Mouse (Mus musculus) liver, embryonic 16.5 days (tissue): ENCODE results near the gene Sertad4. TPM values are rescaled to one million over a fixed set of nuclear protein-coding genes. Genes with fewer than 3 reads are reported as not detected.
A peak's percentile ranks its signal among the peaks of the same experiment; 100 is the strongest.

Experiments used
- ATAC-seq: fragments of 200-750 bp; cut with Nextera tagmentation; 2 replicates; pipeline ENCODE4 v1.8.0; 2017; ENCODE audit warnings: low read depth, mild to moderate bottlenecking, moderate number of reproducible peaks, moderate library complexity
- H3K27ac ChIP-seq: fragments of 300-500 bp; sonication (generic); 2 replicates; pipeline ENCODE4 v1.5.1; 2014; ENCODE audit warnings: mild to moderate bottlenecking, low read length
- H3K27me3 ChIP-seq: fragments of 300-500 bp; sonication (generic); 2 replicates; pipeline ENCODE4 v1.6.1; 2014; ENCODE audit warnings: low read depth, low read length, mixed read lengths; ENCODE audit not compliant: control insufficient read depth, insufficient read depth
- H3K36me3 ChIP-seq: fragments of 300-500 bp; sonication (generic); 2 replicates; pipeline ENCODE4 v1.6.1; 2014; ENCODE audit warnings: mild to moderate bottlenecking; ENCODE audit not compliant: control insufficient read depth, insufficient read depth
- H3K4me1 ChIP-seq: fragments of 300-500 bp; sonication (generic); 2 replicates; pipeline ENCODE4 v1.6.1; 2014; ENCODE audit warnings: low read depth, low read length, mixed read lengths; ENCODE audit not compliant: control insufficient read depth
- H3K4me2 ChIP-seq: fragments of 300-500 bp; sonication (generic); 2 replicates; pipeline ENCODE4 v1.6.1; 2014; ENCODE audit warnings: low read depth, low read length, mixed read lengths
- H3K4me3 ChIP-seq: fragments of 300-500 bp; sonication (generic); 2 replicates; pipeline ENCODE4 v1.5.1; 2014; ENCODE audit warnings: low read depth, mild to moderate bottlenecking, low read length
- H3K9ac ChIP-seq: fragments of 300-500 bp; sonication (generic); 2 replicates; pipeline ENCODE4 v1.6.1; 2014; ENCODE audit warnings: low read depth, low read length
- H3K9me3 ChIP-seq: fragments of 300-500 bp; sonication (generic); replicated peaks from 2 replicates; pipeline ENCODE4 v1.6.1; 2016; ENCODE audit warnings: low read length; ENCODE audit not compliant: control insufficient read depth
- WGBS: fragments of 180-500 bp; shearing (Covaris S2); extraction: QIAGEN DNeasy Blood & Tissue Kit; methylation state at CpG from one replicate; pipeline ENCODE4 v1.1.7; 2014; ENCODE audit not compliant: insufficient replicate concordance; 5-methylcytosine and 5-hydroxymethylcytosine counted together
- polyA plus RNA-seq: library from polyadenylated mRNA; unstranded; fragments of >200 nt; fragmentation: Nextera tagmentation; extraction: Ambion mirVana; gene quantifications from 2 replicates; pipeline ENCODE4 v1.2.1, GENCODE M21; 2015

Gene Sertad4
- polyA plus RNA-seq, 1 experiment from 2014 or later: 0.22 TPM

DNA sequence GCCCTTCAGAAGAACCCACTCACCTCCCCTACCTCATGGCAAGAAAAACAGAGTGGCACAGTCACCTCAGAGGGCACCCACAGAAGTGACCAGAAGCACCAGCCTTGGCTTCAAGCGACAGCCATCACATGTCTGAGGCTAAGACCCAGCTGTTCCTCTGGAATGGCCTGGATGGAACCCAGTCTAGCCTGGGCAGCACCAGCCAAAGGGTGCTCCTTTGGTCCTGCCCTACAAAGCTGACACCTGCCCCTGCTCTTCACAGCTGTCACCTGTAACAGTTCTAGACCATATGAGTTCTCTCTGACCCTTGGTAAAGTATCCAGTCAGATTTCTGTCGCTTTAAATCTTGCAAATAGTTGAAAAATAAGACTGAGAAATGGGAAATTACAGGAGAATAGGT is 14.9 kb downstream of the Sertad4 start:
- no peak for ATAC-seq
- Histone ChIP-seq H3K9ac (no peak overlapping the region), H3K9me3 (no peaks in the 10 kb centered on the region), H3K27ac (no peak overlapping the region), H3K4me2 (no peak overlapping the region), H3K27me3 (peaks cover 6% of the 10 kb centered on the region), H3K36me3 (no peaks in the 10 kb centered on the region), H3K4me1 (no peaks in the 10 kb centered on the region), H3K4me3 (no peak overlapping the region)
- WGBS: 53% methylated on average over 2 of the region's 2 CpGs

DNA sequence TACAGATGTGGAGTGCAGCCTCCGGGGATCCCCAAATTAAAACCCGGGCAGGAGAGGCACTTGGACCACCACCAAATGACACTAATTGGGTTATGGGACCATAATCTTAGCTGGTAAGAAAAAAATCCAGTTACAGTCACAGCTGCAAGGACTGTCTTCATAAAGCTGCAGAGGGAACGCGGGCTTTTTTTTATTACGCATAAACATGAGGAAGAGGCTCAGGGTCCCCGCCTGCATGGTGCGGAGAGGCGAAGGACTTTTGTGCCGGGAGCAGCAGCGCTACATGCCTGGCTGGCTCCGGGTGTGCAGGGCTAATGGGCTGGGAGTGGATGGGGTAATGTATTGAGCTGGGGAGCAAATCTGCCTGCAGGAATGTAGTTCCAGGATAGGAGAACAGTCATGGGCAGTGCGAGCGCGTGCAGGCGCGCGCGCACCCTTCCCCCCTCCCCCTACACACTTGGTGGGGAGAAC is 20.3 kb downstream of the Sertad4 start:
- no peak for ATAC-seq
- 6% methylated on average over 18 of the region's 18 CpGs for WGBS
- H3K27me3 ChIP-seq: peaks cover 36% of the 10 kb centered on the region
- H3K36me3 ChIP-seq: no peaks in the 10 kb centered on the region
- H3K9ac ChIP-seq: no peak overlapping the region
- no peaks in the 10 kb centered on the region; the same call in 1 of the 2 replicates for H3K4me1 ChIP-seq
- H3K27ac ChIP-seq: no peak overlapping the region
- peak overlapping the region; percentile 48 for H3K4me3 ChIP-seq
- no peaks in the 10 kb centered on the region for H3K9me3 ChIP-seq
- H3K4me2 ChIP-seq: peak overlapping the region; percentile 62

DNA sequence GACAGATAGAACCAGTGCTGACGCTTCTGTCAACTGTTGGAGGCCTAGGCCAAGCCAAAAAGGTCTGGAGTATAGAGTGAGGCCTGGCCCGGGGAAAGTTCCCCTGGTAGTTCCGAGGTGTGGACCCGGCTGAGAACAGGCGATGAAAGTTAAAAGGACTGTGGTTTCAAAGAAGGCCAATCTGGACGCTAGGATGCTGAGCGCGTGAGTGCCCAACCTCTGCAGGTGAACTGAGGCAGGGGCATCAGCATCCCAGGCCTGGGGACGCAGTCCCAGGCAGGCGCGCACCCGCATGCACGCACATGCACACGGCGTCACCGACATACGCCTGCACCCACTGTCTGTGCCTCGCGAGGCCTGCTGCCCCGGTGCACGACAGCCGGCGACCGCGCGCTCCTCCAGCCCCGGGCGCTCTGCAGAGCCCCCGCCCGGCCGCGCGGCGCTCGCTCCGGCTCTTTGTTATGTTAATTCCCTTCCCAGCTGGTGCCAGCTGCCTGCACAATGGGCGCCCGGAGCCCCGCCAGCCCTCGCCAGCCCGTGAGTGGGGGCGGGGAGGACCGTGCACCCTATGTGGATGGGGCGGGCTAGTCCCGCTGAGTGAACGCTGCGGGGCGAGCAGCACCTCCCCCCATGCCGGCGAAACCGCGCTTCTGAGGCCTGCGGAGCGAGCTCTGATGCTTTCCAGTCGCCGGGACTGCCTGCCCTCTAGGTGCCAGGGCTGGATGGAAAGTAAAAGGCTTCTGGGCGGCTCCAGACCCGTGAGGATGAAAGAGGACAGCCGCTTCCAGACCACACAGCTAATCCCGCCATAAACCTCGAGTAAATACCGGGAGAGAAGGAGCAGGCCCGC is 21.0 kb downstream of the Sertad4 start:
- Histone ChIP-seq H3K9ac (no peak overlapping the region), H3K27ac (no peak overlapping the region)

DNA sequence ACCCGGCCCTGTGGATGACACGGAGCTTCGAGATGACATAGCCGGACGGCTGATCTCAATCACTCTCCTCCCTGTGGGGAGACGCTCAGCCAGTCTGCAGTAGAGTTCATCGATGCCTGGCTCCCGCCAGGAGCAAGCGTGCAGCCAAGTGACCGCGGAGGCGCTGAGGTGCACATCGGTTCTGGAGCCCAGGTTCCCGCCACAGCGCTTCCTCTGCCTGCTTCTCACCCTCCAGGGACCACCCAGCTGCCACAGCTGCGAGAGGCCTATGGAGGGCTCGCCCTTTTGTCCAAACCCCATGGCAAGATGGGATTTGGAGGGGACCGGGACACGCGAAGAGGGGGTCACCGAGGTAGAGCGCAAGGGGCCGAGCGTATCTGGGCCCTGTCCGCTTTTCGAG is 22.0 kb downstream of the Sertad4 start:
- Histone ChIP-seq H3K4me2 (no peak overlapping the region), H3K4me1 (no peaks in the 10 kb centered on the region; the same call in 1 of the 2 replicates), H3K36me3 (no peaks in the 10 kb centered on the region), H3K27ac (no peak overlapping the region), H3K9ac (no peak overlapping the region), H3K9me3 (no peaks in the 10 kb centered on the region), H3K4me3 (no peak overlapping the region), H3K27me3 (peaks cover 36% of the 10 kb centered on the region)
- WGBS: 10% methylated on average over 26 of the region's 26 CpGs
- ATAC-seq: no peak

More for the DNA sequence above, 21.0 kb downstream of the Sertad4 start:
- WGBS: 2% methylated on average over 63 of the region's 63 CpGs
- 0 out of 2 replicates have a peak, but pooled peaks have one; percentile 27 for ATAC-seq
- peak overlapping the region; percentile 62 for H3K4me2 ChIP-seq
- H3K4me3 ChIP-seq: peak overlapping the region; percentile 48
- no peaks in the 10 kb centered on the region for H3K9me3 ChIP-seq
- no peaks in the 10 kb centered on the region for H3K36me3 ChIP-seq
- H3K4me1 ChIP-seq: no peaks in the 10 kb centered on the region; the same call in 1 of the 2 replicates
- H3K27me3 ChIP-seq: peaks cover 36% of the 10 kb centered on the region

DNA sequence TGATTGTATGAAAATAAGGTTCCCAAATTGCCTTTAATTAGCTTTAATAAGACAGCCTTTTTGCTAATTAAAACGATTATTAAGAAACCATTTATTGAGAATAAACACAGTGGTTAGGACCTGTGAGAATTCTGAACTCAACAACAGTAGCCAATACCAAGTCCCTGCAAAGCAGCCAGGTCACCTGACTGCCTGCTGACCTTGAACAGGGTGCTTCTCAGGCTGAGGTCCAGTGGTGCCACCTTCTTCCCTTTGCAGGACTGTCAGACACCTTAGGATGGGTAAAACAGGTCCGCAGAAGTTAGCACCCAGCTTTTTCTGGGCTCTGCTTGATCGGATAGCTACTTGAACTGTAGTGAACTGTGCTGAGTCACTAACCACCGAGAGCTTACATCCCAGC is 22.5 kb downstream of the Sertad4 start:
- no peaks in the 10 kb centered on the region; the same call in 1 of the 2 replicates for H3K4me1 ChIP-seq
- H3K27me3 ChIP-seq: peaks cover 36% of the 10 kb centered on the region
- H3K27ac ChIP-seq: no peak overlapping the region
- ATAC-seq: no peak
- no peak overlapping the region for H3K4me3 ChIP-seq
- H3K9ac ChIP-seq: no peak overlapping the region
- 20% methylated on average over 4 of the region's 4 CpGs for WGBS
- no peak overlapping the region for H3K4me2 ChIP-seq
- no peaks in the 10 kb centered on the region for H3K9me3 ChIP-seq
- no peaks in the 10 kb centered on the region for H3K36me3 ChIP-seq

DNA sequence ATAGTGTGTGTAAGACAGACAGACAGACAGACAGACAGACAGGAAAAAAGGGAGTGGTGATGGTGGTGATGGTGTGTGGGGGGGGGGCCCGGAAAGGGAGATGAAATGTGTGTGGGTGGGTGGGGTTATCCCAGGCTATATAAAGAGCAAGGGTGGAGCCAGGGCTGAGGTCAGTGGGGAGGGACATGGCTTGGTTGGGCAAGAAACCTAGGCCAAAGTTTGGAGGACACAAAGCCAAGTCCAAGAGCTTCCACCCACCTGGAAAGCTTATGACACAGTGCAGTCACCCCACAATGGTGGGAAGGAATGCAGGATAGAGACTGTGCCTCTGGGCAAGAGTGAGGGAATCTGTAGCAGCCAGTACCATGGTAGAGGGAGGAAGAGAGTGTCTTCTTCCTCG is 23.2 kb downstream of the Sertad4 start:
- H3K27ac ChIP-seq: no peak overlapping the region
- peaks cover 36% of the 10 kb centered on the region for H3K27me3 ChIP-seq
- H3K4me1 ChIP-seq: no peaks in the 10 kb centered on the region; the same call in 1 of the 2 replicates
- no peak for ATAC-seq
- H3K4me3 ChIP-seq: no peak overlapping the region
- H3K4me2 ChIP-seq: no peak overlapping the region
- no peaks in the 10 kb centered on the region for H3K36me3 ChIP-seq
- H3K9ac ChIP-seq: no peak overlapping the region
- 22% methylated on average over 2 of the region's 2 CpGs for WGBS
- no peaks in the 10 kb centered on the region for H3K9me3 ChIP-seq

DNA sequence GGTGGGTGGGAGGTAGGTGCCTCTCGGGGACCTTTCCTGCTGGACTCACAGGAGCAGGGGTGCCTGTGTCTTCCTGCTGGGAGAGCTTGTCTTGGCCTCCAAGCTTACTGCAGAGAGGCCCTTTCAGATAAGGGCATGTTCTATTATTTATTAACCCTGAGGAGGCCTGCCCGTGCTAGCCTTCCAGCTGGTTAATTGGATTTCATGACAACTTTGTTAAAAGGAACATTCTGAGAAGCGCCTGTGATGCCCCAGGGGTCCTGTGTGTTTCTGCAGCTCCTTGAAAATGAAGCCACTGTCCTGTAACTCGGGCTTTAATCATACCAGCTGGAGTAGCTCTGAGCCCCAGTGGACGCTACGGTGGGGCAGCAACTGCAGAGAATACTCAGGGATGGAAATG is 25.1 kb downstream of the Sertad4 start:
- Histone ChIP-seq H3K4me2 (no peak overlapping the region), H3K27me3 (peaks cover 28% of the 10 kb centered on the region), H3K4me3 (no peak overlapping the region), H3K9ac (no peak overlapping the region), H3K4me1 (peaks cover 4% of the 10 kb centered on the region), H3K36me3 (no peaks in the 10 kb centered on the region), H3K27ac (no peak overlapping the region), H3K9me3 (no peaks in the 10 kb centered on the region)
- no peak for ATAC-seq
- WGBS: 42% methylated on average over 6 of the region's 6 CpGs

DNA sequence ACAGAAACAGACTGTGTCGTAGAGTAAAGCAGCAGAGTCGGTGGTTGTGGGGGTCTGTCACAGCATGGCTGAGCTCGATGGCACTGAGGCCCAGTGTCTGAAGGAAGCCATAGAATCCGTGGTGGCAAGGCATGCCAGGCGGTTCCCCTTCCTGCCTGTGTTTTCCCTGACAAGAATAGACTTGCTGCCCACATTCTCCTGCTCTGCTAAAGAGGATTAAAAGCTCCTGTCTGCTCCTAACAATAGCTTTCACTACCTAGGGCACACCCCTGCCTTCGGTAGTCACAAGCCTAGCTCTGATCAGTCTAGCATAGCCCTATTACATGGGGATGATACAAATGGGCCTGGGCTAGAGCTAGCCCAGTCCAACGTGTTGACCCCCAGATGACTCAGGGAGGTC is 26.6 kb downstream of the Sertad4 start:
- Histone ChIP-seq H3K36me3 (no peaks in the 10 kb centered on the region), H3K27me3 (peaks cover 12% of the 10 kb centered on the region)

DNA sequence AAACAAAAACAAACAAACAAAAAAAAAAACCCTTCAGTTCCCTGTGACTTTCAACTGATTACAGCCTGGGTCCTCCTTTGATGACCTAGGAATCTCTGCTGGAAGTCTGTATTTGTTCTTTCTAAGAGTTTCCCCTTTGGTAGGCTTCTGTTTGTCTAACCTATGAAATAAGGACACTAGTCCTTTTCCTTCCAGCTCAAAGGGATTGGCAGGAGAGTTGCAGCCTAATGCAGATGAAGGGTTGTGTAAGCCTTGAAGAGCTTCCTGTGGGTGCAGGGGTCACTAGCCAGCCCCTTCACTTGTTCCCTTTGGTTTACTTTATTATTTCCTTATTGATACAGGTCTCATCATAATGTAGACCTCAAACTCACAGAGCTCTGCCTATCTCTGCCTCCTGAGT is 27.6 kb downstream of the Sertad4 start:
- H3K9ac ChIP-seq: no peak overlapping the region
- H3K9me3 ChIP-seq: no peaks in the 10 kb centered on the region
- H3K27me3 ChIP-seq: peaks cover 3% of the 10 kb centered on the region
- H3K4me2 ChIP-seq: no peak overlapping the region
- H3K4me3 ChIP-seq: no peak overlapping the region
- no peak overlapping the region for H3K27ac ChIP-seq
- no peaks in the 10 kb centered on the region for H3K36me3 ChIP-seq
- H3K4me1 ChIP-seq: peaks cover 4% of the 10 kb centered on the region
- no peak for ATAC-seq

More for the DNA sequence above, 26.6 kb downstream of the Sertad4 start:
- 44% methylated on average over 7 of the region's 7 CpGs for WGBS
- H3K27ac ChIP-seq: no peak overlapping the region
- H3K9me3 ChIP-seq: no peaks in the 10 kb centered on the region
- H3K4me1 ChIP-seq: peaks cover 4% of the 10 kb centered on the region
- H3K9ac ChIP-seq: no peak overlapping the region
- H3K4me3 ChIP-seq: no peak overlapping the region
- H3K4me2 ChIP-seq: no peak overlapping the region
- ATAC-seq: no peak
